Mouse (Mus musculus): ENCODE measurements around the gene Mex3a. TPM values are rescaled to one million over a fixed set of nuclear protein-coding genes. Genes with fewer than 3 reads are reported as not detected.

The Mex3a gene
- total RNA-seq, 4 experiments from 2014 or later, result 0.07 to 0.31 (median 0.15) TPM

GRCm38 (mm10) chr3:88505081-88505480 lies 27.1 kb upstream of the Mex3a start:
- DNase-seq (ENCODE audit: low spot score in 2 of 2), result no peak

GRCm38 (mm10) chr3:88505765-88506164 lies 26.4 kb upstream of the Mex3a start:
- DNase-seq (ENCODE audit: low spot score in 2 of 2), result no peak

GRCm38 (mm10) chr3:88509250-88509649 lies 22.9 kb upstream of the Mex3a start:
- DNase-seq (ENCODE audit: low spot score in 2 of 2), result no peak

GRCm38 (mm10) chr3:88509692-88510420 lies 22.3 kb upstream of the Mex3a start, which contains the start of gene Lmna:
Lmna (minus strand) TSS chr3:88509956.
- peak; percentile 85 to 91 for DNase-seq (ENCODE audit: low spot score in 2 of 2)

- DNase-seq (ENCODE audit: low spot score in 2 of 2), result no peak
Measured at GRCm38 (mm10) chr3:88510421-88511289, 21.5 kb upstream of the Mex3a start.

GRCm38 (mm10) chr3:88511559-88511958 lies 20.6 kb upstream of the Mex3a start:
- DNase-seq (ENCODE audit: low spot score in 2 of 2), result no peak

- DNase-seq (ENCODE audit: low spot score in 2 of 2), result no peak
Measured at GRCm38 (mm10) chr3:88512141-88512895, 19.9 kb upstream of the Mex3a start.

- no peak for DNase-seq (ENCODE audit: low spot score in 2 of 2)
Measured at GRCm38 (mm10) chr3:88512896-88513545, 19.2 kb upstream of the Mex3a start.

- no peak for DNase-seq (ENCODE audit: low spot score in 2 of 2)
Measured at GRCm38 (mm10) chr3:88513546-88514115, 18.6 kb upstream of the Mex3a start.

GRCm38 (mm10) chr3:88514231-88515094 lies 17.7 kb upstream of the Mex3a start:
- DNase-seq (ENCODE audit: low spot score in 2 of 2), result no peak

- DNase-seq (ENCODE audit: low spot score in 2 of 2), result no peak
Measured at GRCm38 (mm10) chr3:88515095-88515386, 17.2 kb upstream of the Mex3a start.

- DNase-seq (ENCODE audit: low spot score in 2 of 2), result no peak
Measured at GRCm38 (mm10) chr3:88516407-88516806, 15.8 kb upstream of the Mex3a start.

GRCm38 (mm10) chr3:88518411-88518810 lies 13.8 kb upstream of the Mex3a start:
- no peak for DNase-seq (ENCODE audit: low spot score in 2 of 2)

GRCm38 (mm10) chr3:88520078-88520477 lies 12.1 kb upstream of the Mex3a start:
- DNase-seq (ENCODE audit: low spot score in 2 of 2), result no peak

- no peak for DNase-seq (ENCODE audit: low spot score in 2 of 2)
Measured at GRCm38 (mm10) chr3:88521156-88521555, 11.0 kb upstream of the Mex3a start.

GRCm38 (mm10) chr3:88521803-88522331 lies 10.3 kb upstream of the Mex3a start:
- DNase-seq (ENCODE audit: low spot score in 2 of 2), result no peak

- DNase-seq (ENCODE audit: low spot score in 2 of 2), result no peak
Measured at GRCm38 (mm10) chr3:88523027-88523426, 9.2 kb upstream of the Mex3a start.

GRCm38 (mm10) chr3:88525021-88525420 lies 7.2 kb upstream of the Mex3a start:
- no peak for DNase-seq (ENCODE audit: low spot score in 2 of 2)

- peak; percentile 76 to 82 for DNase-seq (ENCODE audit: low spot score in 2 of 2)
Measured at GRCm38 (mm10) chr3:88526157-88527131, 5.8 kb upstream of the Mex3a start.
